Mouse (Mus musculus) brain, embryonic 14.5 days (tissue): ENCODE measurements around the gene Tpst2.

Experiments
- CTCF ChIP-seq: fragments of 200-500 bp; IDR thresholded peaks from 2 replicates; pipeline ENCODE4 v1.5.1; 2012; ENCODE audit warnings: inconsistent platforms, mild to moderate bottlenecking, moderate library complexity, borderline replicate concordance; ENCODE audit not compliant: insufficient read depth, insufficient read length; ENCODE audit errors: extremely low read depth
- POLR2A ChIP-seq: fragments of 200-500 bp; IDR thresholded peaks from 2 replicates; pipeline ENCODE4 v1.6.1; 2012; ENCODE audit warnings: mild to moderate bottlenecking, inconsistent platforms, borderline replicate concordance; ENCODE audit not compliant: poor library complexity, insufficient read depth, insufficient read length, severe bottlenecking; ENCODE audit errors: extremely low read depth

DNA sequence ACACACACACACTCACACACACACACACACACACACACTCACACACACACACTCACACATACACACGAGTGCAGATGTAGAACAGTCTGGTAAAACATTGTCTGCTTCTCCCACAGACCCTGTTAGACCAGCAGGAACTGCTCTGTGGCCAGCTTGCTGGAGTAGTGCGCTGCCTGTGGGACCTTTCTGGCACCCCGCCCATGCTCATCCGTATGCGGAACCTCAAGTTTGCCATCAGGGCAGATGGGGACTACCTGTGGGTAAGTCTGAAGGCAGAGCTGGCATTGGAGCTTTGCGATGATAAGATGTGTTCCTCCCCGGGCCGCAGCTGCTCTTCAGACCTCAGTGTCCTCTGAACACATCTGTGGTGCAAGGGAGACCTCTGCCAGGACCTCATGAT lies 72.7 kb downstream of the Tpst2 start:
- TF ChIP-seq POLR2A (no peak), CTCF (no peak)
